Mouse (Mus musculus): ENCODE data around the gene Ski.

Ski gene

GRCm38 (mm10) chr4:155126602-155127372 lies 95.6 kb downstream of the Ski start:
- DNase-seq = no peak

- no peak for DNase-seq
These were observed 96.2 kb downstream of the Ski start for GRCm38 (mm10) chr4:155126194-155126593.

- no peak for DNase-seq
These were observed 97.1 kb downstream of the Ski start for GRCm38 (mm10) chr4:155125310-155125709.

GRCm38 (mm10) chr4:155123868-155124534 lies 98.4 kb downstream of the Ski start:
- DNase-seq = no peak

- no peak for DNase-seq
These were observed 99.8 kb downstream of the Ski start for GRCm38 (mm10) chr4:155122444-155123040.

- DNase-seq = no peak
These were observed 100.4 kb downstream of the Ski start for GRCm38 (mm10) chr4:155121915-155122443.

- DNase-seq = no peak
These were observed 101.2 kb downstream of the Ski start for GRCm38 (mm10) chr4:155121222-155121621.

- DNase-seq = no peak
These were observed 101.8 kb downstream of the Ski start for GRCm38 (mm10) chr4:155120583-155120982.

GRCm38 (mm10) chr4:155120038-155120437 lies 102.4 kb downstream of the Ski start:
- no peak for DNase-seq

- no peak for DNase-seq
These were observed 104.1 kb downstream of the Ski start for GRCm38 (mm10) chr4:155118278-155118677.

- no peak for DNase-seq
These were observed 104.9 kb downstream of the Ski start for GRCm38 (mm10) chr4:155117396-155117978.

GRCm38 (mm10) chr4:155116607-155117006 lies 105.8 kb downstream of the Ski start:
- no peak for DNase-seq

GRCm38 (mm10) chr4:155113766-155114410 lies 108.5 kb downstream of the Ski start:
- no peak for DNase-seq

GRCm38 (mm10) chr4:155109471-155109870 lies 112.9 kb downstream of the Ski start:
- no peak for DNase-seq

- DNase-seq = no peak
These were observed 114.5 kb downstream of the Ski start for GRCm38 (mm10) chr4:155107886-155108285.

Measured in kidney, adult 18-20 months (tissue).